Mouse (Mus musculus): Measurements from ENCODE around the gene Plk2. TPM values are rescaled to one million over a fixed set of nuclear protein-coding genes. Genes with fewer than 3 reads are reported as not detected.

The Plk2 gene
- total RNA-seq, 2 experiments from 2014 or later = 240 to 277 TPM

Other genes starting within 250 kb of the Plk2 start
- 100 to 1,000 TPM; 182 to 193 TPM for gene Rab3c, start 114.0 kb upstream of the Plk2 start, total RNA-seq (2021)
- gene Gapt, start 37.8 kb upstream of the Plk2 start, total RNA-seq (2021) = not detected